Mouse (Mus musculus): ENCODE data around the gene Gtf2h1. TPM values are rescaled to one million over a fixed set of nuclear protein-coding genes. Genes with fewer than 3 reads are reported as not detected.

Gene Gtf2h1
- polyA plus RNA-seq, 2 experiments from 2014 or later, result 22.9 to 23.4 TPM

DNA sequence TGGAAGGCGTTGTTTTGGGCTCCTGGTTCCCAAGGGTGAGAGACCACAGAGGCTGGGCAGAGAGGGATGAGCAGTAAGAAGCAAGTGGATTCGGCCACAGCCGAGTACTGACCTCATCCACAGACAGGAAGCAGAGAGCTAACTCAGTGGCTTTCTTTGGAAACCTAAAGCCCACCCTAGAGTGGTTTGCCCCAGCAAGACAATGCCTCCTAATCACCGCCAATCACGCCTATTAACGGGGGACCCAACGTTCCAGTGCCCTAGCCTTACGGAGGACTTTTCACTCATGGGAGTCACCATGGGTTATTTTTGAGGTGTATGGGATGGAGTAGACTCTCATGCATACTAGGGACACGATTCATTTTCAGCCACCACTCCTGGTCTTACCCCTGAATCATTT, 57.5 kb downstream of the Gtf2h1 start:
- no peak for ATAC-seq

DNA sequence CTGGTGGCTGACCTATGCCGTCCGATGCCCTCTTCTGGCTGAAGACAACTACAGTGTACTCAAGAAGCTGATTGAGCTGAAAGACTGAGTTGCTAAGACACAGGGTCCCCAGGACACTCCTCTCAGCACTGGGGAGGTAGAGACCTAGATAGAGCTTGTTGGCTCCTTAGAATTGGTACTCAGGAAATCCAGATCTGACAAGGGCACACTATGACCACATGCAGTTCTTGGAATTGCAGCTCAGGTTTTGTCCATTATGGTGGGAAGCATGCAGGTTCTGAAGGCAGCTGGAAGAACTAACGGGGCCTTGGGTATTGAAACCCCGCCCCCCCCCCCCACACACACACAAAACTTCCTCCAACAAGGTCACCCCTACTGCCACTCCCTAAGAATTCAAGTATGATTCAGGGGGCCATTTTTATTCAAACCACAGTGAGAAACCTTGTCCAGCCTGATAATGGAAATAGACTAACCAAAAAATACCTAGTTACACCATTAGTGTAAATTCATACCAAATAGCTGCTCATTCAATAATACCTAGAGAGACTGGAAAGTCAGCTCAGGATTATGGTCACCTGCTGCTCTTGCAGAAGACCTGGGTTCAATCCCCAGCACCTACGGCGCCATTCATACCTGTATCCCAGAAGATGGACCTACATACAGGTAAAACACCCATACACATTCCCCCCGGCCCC, 60.1 kb downstream of the Gtf2h1 start:
- ATAC-seq, result no peak

DNA sequence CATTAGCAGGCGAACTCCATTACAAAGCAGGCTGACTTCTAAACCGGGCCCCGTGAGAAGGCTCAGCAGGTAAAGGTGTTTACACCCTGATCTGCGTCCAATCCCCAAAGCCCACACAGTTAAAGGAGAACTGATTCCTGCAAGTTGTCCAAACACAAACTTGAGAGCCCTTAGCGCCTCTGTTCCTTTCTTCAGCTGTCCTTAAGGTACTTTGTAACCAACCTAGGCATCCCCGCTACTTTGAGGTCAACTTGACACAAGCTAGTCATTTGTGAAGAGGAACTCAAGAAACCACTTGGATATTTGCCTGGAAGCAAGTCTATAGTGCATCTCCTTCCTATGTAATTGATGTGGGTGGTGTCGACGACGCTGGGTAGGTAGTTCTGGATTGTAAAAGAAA, 61.5 kb downstream of the Gtf2h1 start:
- ATAC-seq, result no peak

DNA sequence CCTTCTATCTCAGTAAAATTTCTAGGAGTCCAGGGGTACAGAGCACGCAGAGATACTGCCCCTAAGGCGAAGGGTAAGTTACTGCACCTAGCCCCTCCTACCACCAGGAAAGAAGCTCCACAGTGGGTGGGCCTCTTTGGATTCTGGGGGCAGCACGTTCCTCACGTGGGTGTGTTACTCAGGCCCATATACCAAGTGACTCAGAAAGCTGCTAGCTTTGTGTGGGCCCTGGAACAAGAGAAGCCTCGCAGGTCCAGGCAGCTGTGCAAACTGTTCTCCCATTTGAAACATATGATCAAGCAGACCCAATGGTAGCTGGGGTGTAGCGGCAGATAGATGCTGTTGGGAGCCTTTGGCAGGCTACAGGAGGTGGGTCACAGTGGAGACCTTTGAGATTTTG, 63.1 kb downstream of the Gtf2h1 start:
- no peak for ATAC-seq

DNA sequence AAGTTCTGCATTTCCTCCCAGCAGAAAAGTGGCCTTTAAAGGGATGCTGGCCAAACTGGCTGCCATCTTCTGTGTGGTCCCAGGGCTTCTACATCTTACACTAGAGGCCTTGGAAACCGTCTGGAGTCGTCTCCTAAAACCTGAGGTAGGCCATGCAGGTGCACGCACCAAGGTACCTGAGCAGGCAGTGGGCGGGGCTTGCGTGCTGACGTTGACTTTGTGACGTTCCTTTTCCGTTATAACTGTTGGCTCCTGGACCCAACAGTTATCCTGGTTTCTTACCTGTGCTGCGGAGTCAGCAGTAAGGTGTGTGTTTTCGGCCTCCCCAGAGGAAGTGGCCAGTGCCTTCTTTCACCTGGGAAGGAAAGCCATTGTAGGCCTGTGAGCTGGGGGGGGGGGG, 65.1 kb downstream of the Gtf2h1 start, which contains the start of gene Ldhc:
Ldhc (plus strand) TSS at position 208 of the 400 bp plus-strand sequence.
- ATAC-seq, result no peak

DNA sequence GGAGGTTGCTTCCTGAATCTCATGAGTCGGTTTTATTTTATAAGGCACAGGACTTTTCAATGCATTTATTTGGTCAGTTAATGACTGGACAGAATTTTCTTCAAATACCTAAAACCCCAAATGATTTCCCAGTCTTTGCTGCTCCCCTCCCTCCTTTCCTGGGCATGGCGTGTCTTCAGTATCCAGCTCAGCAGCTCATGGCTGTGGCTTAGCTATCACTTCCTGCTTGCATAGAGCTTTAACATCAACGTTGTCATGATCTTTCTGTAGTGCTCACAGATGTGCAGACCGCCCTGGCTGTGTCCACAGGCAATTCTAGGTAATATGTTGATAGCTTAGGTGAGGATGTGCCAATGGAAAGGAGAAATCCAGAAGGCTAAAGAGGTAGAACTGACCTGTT, 76.1 kb downstream of the Gtf2h1 start:
- ATAC-seq, result no peak

Other genes starting within 250 kb of the Gtf2h1 start
- 10 to 100 TPM; 17.9 to 18.3 TPM for gene Sergef, start 156.3 kb upstream of the Gtf2h1 start, polyA plus RNA-seq (2017; shearing (Covaris generic))
- under 1 TPM in 1 of 2 experiments, not detected in 1; 0.99 TPM for gene Tph1, start 123.6 kb upstream of the Gtf2h1 start, polyA plus RNA-seq (2017; shearing (Covaris generic))
- 10 to 100 TPM; 17.6 to 18.9 TPM for gene Saal1, start 85.4 kb upstream of the Gtf2h1 start, polyA plus RNA-seq (2017; shearing (Covaris generic))
- not detected for gene Saa3, start 80.4 kb upstream of the Gtf2h1 start, polyA plus RNA-seq (2017; shearing (Covaris generic))
- not detected for gene Saa4, start 63.5 kb upstream of the Gtf2h1 start, polyA plus RNA-seq (2017; shearing (Covaris generic))
- under 1 TPM in 1 of 2 experiments, not detected in 1; 0.20 TPM for gene Saa1, start 53.1 kb upstream of the Gtf2h1 start, polyA plus RNA-seq (2017; shearing (Covaris generic))
- under 1 TPM in 1 of 2 experiments, not detected in 1; 0.25 TPM for gene Saa2, start 44.3 kb upstream of the Gtf2h1 start, polyA plus RNA-seq (2017; shearing (Covaris generic))
- 10 to 100 TPM; 17.6 to 17.8 TPM for gene Hps5, start within 50 bp of the Gtf2h1 start, polyA plus RNA-seq (2017; shearing (Covaris generic))
- 1,000 to 10,000 TPM; 1,036 to 1,248 TPM for gene Ldha, start 45.4 kb downstream of the Gtf2h1 start, polyA plus RNA-seq (2017; shearing (Covaris generic))
- gene Ldhc, start 65.1 kb downstream of the Gtf2h1 start, polyA plus RNA-seq (2017; shearing (Covaris generic)), result not detected
- 100 to 1,000 TPM in 1 of 2 experiments, 10 to 100 TPM in 1; 85.8 to 103 TPM for gene Tsg101, start 123.9 kb downstream of the Gtf2h1 start, polyA plus RNA-seq (2017; shearing (Covaris generic))
- gene Uevld, start 162.4 kb downstream of the Gtf2h1 start, polyA plus RNA-seq (2017; shearing (Covaris generic)), result 1 to 10 TPM; 6.4 to 8.0 TPM
- not detected for gene Gm9999, start 187.5 kb downstream of the Gtf2h1 start, polyA plus RNA-seq (2017; shearing (Covaris generic))
- gene Spty2d1, start 212.3 kb downstream of the Gtf2h1 start, polyA plus RNA-seq (2017; shearing (Covaris generic)), result 10 to 100 TPM; 23.5 to 32.3 TPM